Mouse (Mus musculus) adrenal gland (tissue): ENCODE measurements around the gene Aasdhppt.

Experiments
- intact Hi-C: fragments of 180-260 bp; cut with DNase I; formaldehyde crosslinking; loops from one replicate; pipeline ENCODE4 v1.15.1; 2025
- long read RNA-seq, 2 experiments: library from polyadenylated mRNA; unstranded; transcript quantifications; one replicate each; pipeline ENCODE4 v2.0.0; 2020; ENCODE audit warnings: borderline replicate concordance in 1 of 2; ENCODE audit not compliant: insufficient replicate concordance in 1 of 2

Gene Aasdhppt
- long read RNA-seq, experiment 1, transcript Aasdhppt-201 (6 exons, 2,843 nt): major isoform, 79 of 100 reads
- long read RNA-seq, experiment 1, partial matches to known transcripts: 10 of 100 reads
- long read RNA-seq, experiment 1, other reads (novel, unspliced or antisense): 7 of 100 reads
- long read RNA-seq, experiment 2, transcript Aasdhppt-201 (6 exons, 2,843 nt): major isoform, 75 of 97 reads
- long read RNA-seq, experiment 2, partial matches to known transcripts: 10 of 97 reads
- long read RNA-seq, experiment 2, other reads (novel, unspliced or antisense): 10 of 97 reads

GRCm38 (mm10) chr9:4309351-4310085, at the start of gene Aasdhppt, which contains the start of gene Kbtbd3:
Aasdhppt (minus strand) TSS chr9:4309471.
Kbtbd3 (plus strand) TSS chr9:4309833.
- intact Hi-C loops: loop anchor here (5.0 to 10.0 kb wide), 3 partner anchors 58 to 975 kb away; partner anchors contain the start of genes Alkbh8 and Msantd4

DNA sequence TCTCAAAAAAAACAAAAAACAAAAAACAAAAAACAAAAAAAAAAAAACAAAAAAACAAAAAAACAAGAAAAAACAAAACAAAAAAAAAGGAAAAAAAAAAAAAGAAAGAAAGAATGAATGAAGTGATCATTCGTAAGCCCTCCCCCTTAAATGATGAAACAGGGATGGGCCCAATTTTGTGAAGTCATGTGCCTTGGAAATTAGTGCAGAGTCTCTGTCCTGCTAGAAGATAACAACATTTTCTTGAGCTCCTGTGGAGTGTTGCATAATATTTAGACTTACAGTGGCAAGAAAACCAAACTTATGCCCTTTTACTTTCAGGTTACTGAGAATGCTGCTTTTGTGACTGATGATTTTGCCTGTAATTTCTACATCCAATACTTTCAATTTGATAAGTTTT, 43.9 kb upstream of the Aasdhppt start:
- intact Hi-C loops: no loop called here

- intact Hi-C loops: no loop called here
These were observed 9.9 kb upstream of the Aasdhppt start for GRCm38 (mm10) chr9:4318939-4319721.

GRCm38 (mm10) chr9:4315746-4316145, 6.5 kb upstream of the Aasdhppt start:
- intact Hi-C loops: no loop called here

DNA sequence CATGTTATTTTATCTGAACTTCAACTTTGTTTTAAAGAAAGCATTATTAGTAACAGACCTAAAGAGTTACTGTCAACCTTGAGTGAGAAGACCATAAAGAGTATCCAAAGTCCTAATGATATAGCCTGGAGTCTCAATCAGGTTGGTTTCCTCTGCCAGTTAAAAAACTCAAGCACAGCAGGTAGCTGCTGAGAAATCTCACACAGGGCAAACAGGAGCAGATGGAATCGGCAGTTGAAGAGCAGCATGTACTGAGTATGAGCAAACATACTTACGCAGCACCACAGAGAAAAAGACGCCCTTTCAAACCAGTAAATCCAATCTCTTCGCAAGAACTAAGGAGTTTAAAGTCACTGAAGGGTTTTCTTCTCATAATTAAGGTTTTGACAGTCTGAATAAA, 4.7 kb upstream of the Aasdhppt start:
- intact Hi-C loops: loop anchor here (5.0 kb wide), 1 partner anchor 53 kb away; no protein-coding TSS in a partner anchor

DNA sequence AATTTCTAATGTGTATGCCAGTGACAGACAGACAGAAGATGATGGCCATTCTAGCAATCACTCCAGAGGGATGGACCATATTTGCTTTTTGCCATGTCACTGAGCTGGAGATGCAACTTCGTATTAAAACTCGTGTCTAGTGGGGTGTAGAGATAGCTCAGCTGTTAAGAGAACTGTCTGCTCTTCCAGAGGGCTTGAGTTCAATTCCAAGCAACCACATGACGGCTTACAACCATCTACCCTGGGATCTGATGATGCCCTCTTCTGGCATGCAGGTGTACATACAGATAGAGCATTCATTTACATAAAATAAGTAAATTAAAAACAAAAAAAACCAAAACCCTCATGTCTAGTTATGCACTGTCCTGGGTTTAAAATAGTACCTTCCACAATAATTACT, 1.9 kb upstream of the Aasdhppt start:
- intact Hi-C loops: loop anchor here (5.0 kb wide), 1 partner anchor 56 kb away; no protein-coding TSS in a partner anchor

DNA sequence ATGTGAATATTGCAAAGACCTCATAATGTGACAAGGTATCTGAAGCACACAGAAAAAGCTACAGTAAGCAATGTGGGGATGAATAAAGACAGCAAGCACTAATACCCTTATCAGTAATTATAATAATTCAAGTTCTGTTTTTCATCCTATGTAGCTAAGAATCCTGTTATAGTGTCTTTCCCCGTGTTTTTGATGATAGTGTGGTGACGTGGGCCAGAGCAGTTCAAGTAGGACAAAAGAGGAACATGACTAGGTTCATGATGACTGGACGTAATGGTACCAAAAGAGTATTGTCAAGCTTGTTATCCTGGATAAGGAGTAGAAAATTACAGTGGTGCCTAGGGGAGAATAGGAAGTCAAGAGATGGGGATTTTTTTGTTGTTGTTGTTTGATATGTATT, 1.4 kb upstream of the Aasdhppt start:
- intact Hi-C loops: loop anchor here (5.0 kb wide), 1 partner anchor 57 kb away; no protein-coding TSS in a partner anchor

- intact Hi-C loops: loop anchor here (5.0 to 10.0 kb wide), 2 partner anchors 69 to 974 kb away; partner anchors contain the start of genes Alkbh8 and Msantd4
These were observed 482 bp downstream of the Aasdhppt start for GRCm38 (mm10) chr9:4308628-4309350.

DNA sequence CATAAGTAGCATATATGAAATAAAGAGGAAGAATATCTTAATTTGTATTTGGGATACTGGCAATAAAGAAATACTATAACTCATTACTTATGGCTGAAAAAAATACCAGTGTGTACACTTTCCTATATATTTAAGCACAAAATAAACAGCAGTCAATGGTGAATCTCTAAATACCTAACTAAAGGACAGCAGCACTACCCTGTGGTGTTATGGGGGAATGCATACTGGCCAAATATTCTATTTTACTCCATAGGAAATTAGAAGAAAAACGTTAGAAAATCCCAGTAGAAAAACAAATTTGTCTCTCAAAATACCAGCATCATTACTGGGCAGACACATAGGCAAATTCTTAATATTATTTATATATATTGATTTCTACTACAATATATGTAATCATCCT, 4.4 kb downstream of the Aasdhppt start:
- intact Hi-C loops: loop anchor here (5.0 to 10.0 kb wide), 2 partner anchors 72 to 970 kb away; partner anchors contain the start of genes Alkbh8 and Msantd4

GRCm38 (mm10) chr9:4300466-4300865, 8.8 kb downstream of the Aasdhppt start:
- intact Hi-C loops: loop anchor here (10.0 kb wide), 1 partner anchor 966 kb away; the partner anchor contains the start of gene Alkbh8

GRCm38 (mm10) chr9:4283850-4284249, 25.4 kb downstream of the Aasdhppt start:
- intact Hi-C loops: no loop called here

GRCm38 (mm10) chr9:4266881-4267280, 42.4 kb downstream of the Aasdhppt start:
- intact Hi-C loops: no loop called here

DNA sequence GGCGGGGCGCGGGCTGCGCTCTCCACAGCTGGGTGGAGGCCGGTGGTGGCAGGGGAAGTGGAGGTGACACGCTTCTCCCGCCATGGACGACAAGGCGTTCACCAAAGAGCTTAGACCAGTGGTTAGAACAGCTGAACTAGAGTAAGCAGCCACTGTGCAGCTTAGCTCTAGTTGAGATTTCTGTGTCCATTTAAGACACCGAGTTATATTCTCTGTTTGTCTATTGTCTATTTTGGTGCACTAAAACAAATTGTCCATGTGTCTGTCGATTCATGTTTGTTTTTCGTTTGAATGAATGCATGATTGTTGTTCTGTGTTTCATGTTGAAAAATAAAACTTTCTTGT, 48.6 kb downstream of the Aasdhppt start:
- intact Hi-C loops: no loop called here

GRCm38 (mm10) chr9:4259841-4260745, 49.2 kb downstream of the Aasdhppt start:
- intact Hi-C loops: no loop called here

GRCm38 (mm10) chr9:4259074-4259473, 50.2 kb downstream of the Aasdhppt start:
- intact Hi-C loops: no loop called here
